Mouse (Mus musculus) testis, adult 2 months (tissue): ENCODE data around the gene Hivep2.

Experiments
- CTCF ChIP-seq: fragments of 200-500 bp; IDR thresholded peaks from 2 replicates; pipeline ENCODE4 v1.5.1; 2012; ENCODE audit warnings: low read depth, mild to moderate bottlenecking, inconsistent platforms, low read length, moderate library complexity; ENCODE audit not compliant: control insufficient read depth, insufficient read depth, insufficient replicate concordance
- POLR2A ChIP-seq: fragments of 200-500 bp; IDR thresholded peaks from 2 replicates; pipeline ENCODE4 v1.6.1; 2012; ENCODE audit warnings: low read depth, mild to moderate bottlenecking, inconsistent platforms, low read length, moderate library complexity; ENCODE audit not compliant: control insufficient read depth

- TF ChIP-seq POLR2A (no peak), CTCF (no peak)
Measured at GRCm38 (mm10) chr10:14004769-14005517, 39.1 kb downstream of the Hivep2 start.
